Mouse (Mus musculus): ENCODE data around the gene Ust. TPM values are rescaled to one million over a fixed set of nuclear protein-coding genes. Genes with fewer than 3 reads are reported as not detected.

Ust gene
- polyA plus RNA-seq, 1 experiment, result 6.9 TPM

GRCm38 (mm10) chr10:8174230-8174629, 344.4 kb downstream of the Ust start:
- Histone ChIP-seq H3ac (ENCODE audit: control insufficient read depth, insufficient read length, low read depth) (no peak overlapping the region), H3K79me2 (ENCODE audit: control insufficient read depth, insufficient read depth) (no peaks in the 10 kb centered on the region), H3K27me3 (ENCODE audit: control insufficient read depth, insufficient read depth, insufficient read length) (no peaks in the 10 kb centered on the region), H3K79me3 (ENCODE audit: low read depth) (no peaks in the 10 kb centered on the region), H3K36me3 (ENCODE audit: control insufficient read depth, insufficient read depth) (no peaks in the 10 kb centered on the region), H3K4me3 (ENCODE audit: insufficient read depth, poor library complexity, severe bottlenecking) (no peak overlapping the region)
- TF ChIP-seq USF1 (IDR thresholded peaks at IDR 0.05; ENCODE audit: low read depth), result no peak
- no peak for TF ChIP-seq MYOD1 (IDR thresholded peaks at IDR 0.05; ENCODE audit: control insufficient read depth, insufficient read length, low read depth)
- no peak for TF ChIP-seq CTCF (IDR thresholded peaks at IDR 0.05; ENCODE audit: control insufficient read depth, insufficient read depth, insufficient read length)

GRCm38 (mm10) chr10:8173032-8173431, 345.6 kb downstream of the Ust start:
- Histone ChIP-seq H3K36me3 (ENCODE audit: control insufficient read depth, insufficient read depth) (no peaks in the 10 kb centered on the region), H3K79me2 (ENCODE audit: control insufficient read depth, insufficient read depth) (no peaks in the 10 kb centered on the region), H3K79me3 (ENCODE audit: low read depth) (no peaks in the 10 kb centered on the region), H3K4me3 (ENCODE audit: insufficient read depth, poor library complexity, severe bottlenecking) (no peak overlapping the region), H3K27me3 (ENCODE audit: control insufficient read depth, insufficient read depth, insufficient read length) (no peaks in the 10 kb centered on the region), H3ac (ENCODE audit: control insufficient read depth, insufficient read length, low read depth) (no peak overlapping the region)
- TF ChIP-seq CEBPB (IDR thresholded peaks at IDR 0.05; ENCODE audit: low read depth), result no peak
- no peak for TF ChIP-seq MAX (IDR thresholded peaks at IDR 0.05)
- no peak for TF ChIP-seq MYOD1 (IDR thresholded peaks at IDR 0.05; ENCODE audit: control insufficient read depth, insufficient read length, low read depth)
- no peak for TF ChIP-seq CTCF (IDR thresholded peaks at IDR 0.05; ENCODE audit: control insufficient read depth, insufficient read depth, insufficient read length)
- no peak for TF ChIP-seq MYOG (IDR thresholded peaks at IDR 0.05; ENCODE audit: control insufficient read depth, extremely low read depth, insufficient read length)
- no peak for TF ChIP-seq USF1 (IDR thresholded peaks at IDR 0.05; ENCODE audit: low read depth)
- no peak for TF ChIP-seq FOSL1 (IDR thresholded peaks at IDR 0.05; ENCODE audit: insufficient read depth, low read length, poor library complexity, severe bottlenecking)

- Histone ChIP-seq H3K4me3 (ENCODE audit: insufficient read depth, poor library complexity, severe bottlenecking) (no peak overlapping the region), H3K79me3 (ENCODE audit: low read depth) (no peaks in the 10 kb centered on the region), H3K79me2 (ENCODE audit: control insufficient read depth, insufficient read depth) (no peaks in the 10 kb centered on the region), H3K36me3 (ENCODE audit: control insufficient read depth, insufficient read depth) (no peaks in the 10 kb centered on the region), H3K27me3 (ENCODE audit: control insufficient read depth, insufficient read depth, insufficient read length) (no peaks in the 10 kb centered on the region), H3ac (ENCODE audit: control insufficient read depth, insufficient read length, low read depth) (no peak overlapping the region)
- TF ChIP-seq FOSL1 (IDR thresholded peaks at IDR 0.05; ENCODE audit: insufficient read depth, low read length, poor library complexity, severe bottlenecking), result no peak
- TF ChIP-seq CEBPB (IDR thresholded peaks at IDR 0.05; ENCODE audit: low read depth), result no peak
- TF ChIP-seq MYOD1 (IDR thresholded peaks at IDR 0.05; ENCODE audit: control insufficient read depth, insufficient read length, low read depth), result no peak
- no peak for TF ChIP-seq CTCF (IDR thresholded peaks at IDR 0.05; ENCODE audit: control insufficient read depth, insufficient read depth, insufficient read length)
- no peak for TF ChIP-seq USF1 (IDR thresholded peaks at IDR 0.05; ENCODE audit: low read depth)
- no peak for TF ChIP-seq MYOG (IDR thresholded peaks at IDR 0.05; ENCODE audit: control insufficient read depth, extremely low read depth, insufficient read length)
- TF ChIP-seq MAX (IDR thresholded peaks at IDR 0.05), result no peak
Observed at GRCm38 (mm10) chr10:8171556-8171955, 347.1 kb downstream of the Ust start.
